Mouse (Mus musculus) ES-Bruce4 (cell line): Measurements from ENCODE around the gene Drc7.

ENCODE experiments used
- CTCF ChIP-seq: IDR thresholded peaks from one replicate; pipeline ENCODE4 v1.8.1; 2011; ENCODE audit warnings: low read depth, low read length
- EP300 ChIP-seq: IDR thresholded peaks from 2 replicates; pipeline ENCODE4 v1.6.1; 2011; ENCODE audit warnings: low read depth, low read length; ENCODE audit not compliant: insufficient read depth
- POLR2A ChIP-seq: IDR thresholded peaks from one replicate; pipeline ENCODE4 v1.8.1; 2011; ENCODE audit warnings: low read length; ENCODE audit not compliant: insufficient read depth

DNA sequence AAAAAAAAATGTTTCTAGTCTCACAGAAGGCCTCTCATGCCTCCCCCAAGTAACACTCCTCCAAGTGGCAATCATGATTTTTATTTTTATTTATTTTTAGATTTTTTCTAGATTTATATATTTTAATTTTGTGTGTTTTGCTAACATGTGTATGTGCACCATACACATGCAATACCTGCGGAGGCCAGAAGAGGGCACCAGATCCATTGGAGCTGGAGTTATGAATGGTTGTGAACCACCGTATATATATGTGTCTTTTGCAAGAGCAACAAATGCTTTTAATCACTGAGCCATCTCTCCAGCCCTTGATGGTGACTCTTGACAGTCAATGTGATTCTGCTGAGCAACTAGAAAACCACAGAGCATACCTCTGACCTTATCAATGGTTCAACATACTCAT, 29.5 kb upstream of the Drc7 start:
- peak; percentile 5 for TF ChIP-seq CTCF
- TF ChIP-seq POLR2A, result no peak
- TF ChIP-seq EP300, result no peak
